ENCODE assay signal across 13 mouse cellular contexts in genomic region chr16:38651306-38651705, GRCm38 (mm10).
DNase-seq lines count a peak whose midpoint lies in the region; ATAC-seq and TF ChIP-seq lines count a peak whose summit lies in the region.
"Had no signal": no experiment of that assay in that cellular context is flagged by ENCODE, and none has a peak within 500 bp of the region (broad histone marks: within the 10 kb centered on the region; RNA-seq: fewer than 3 reads in every experiment).

No protein-coding gene starts in this region.

- no peaks in the 10 kb centered on the region for H3K9me3 ChIP-seq in heart, embryonic 14.5 days (ENCODE audit: control insufficient read depth, low read length)
- H3K9me3 ChIP-seq in embryonic facial prominence, embryonic 15.5 days (replicated peaks) = no peaks in the 10 kb centered on the region

- peak overlapping the region; percentile 38 for H3K4me2 ChIP-seq in heart, embryonic 14.5 days (ENCODE audit: low read length)
- H3K4me2 ChIP-seq in embryonic facial prominence, embryonic 15.5 days (replicated peaks) = no peak overlapping the region; the same call in 1 of the 2 replicates

- no peak for DNase-seq in heart, postnatal 25 days (ENCODE audit: low spot score)
- no peak for DNase-seq in left cerebral cortex, adult 2 months (ENCODE audit: extremely low spot score in 1 of 2, low spot score in 2 of 2)
- no peak for DNase-seq in left cerebral cortex, postnatal 10 days (ENCODE audit: extremely low spot score in 1 of 2, low spot score in 2 of 2)
- no peak for DNase-seq in frontal cortex, adult 2 months (ENCODE audit: extremely low spot score in 1 of 2, low spot score in 1 of 2)
- DNase-seq: cerebellum, adult 11-12 months; right cerebral cortex, postnatal 25 days; thymus, postnatal 14 days had no signal

- no peak for ATAC-seq in heart, embryonic 14.5 days (ENCODE audit: insufficient number of reproducible peaks, insufficient read depth, low FRiP score, low read depth)
- ATAC-seq in embryonic facial prominence, embryonic 15.5 days (ENCODE audit: insufficient number of reproducible peaks, low FRiP score, low TSS enrichment, low read depth) = no peak
- ATAC-seq: activated CD4-positive, CD25-positive, alpha-beta regulatory T cell, adult 4 months; intestine, postnatal 0 days had no signal

- peaks cover 62 to 74% of the 10 kb centered on the region in 2 experiments for H3K4me1 ChIP-seq in heart, embryonic 14.5 days (ENCODE audit: control insufficient read depth in 2 of 2, insufficient read depth in 2 of 2, low read length in 2 of 2)
- peaks cover 60% of the 10 kb centered on the region for H3K4me1 ChIP-seq in brown adipose tissue, adult 24 weeks (ENCODE audit: control insufficient read depth, insufficient read depth, insufficient read length, low read length)
- peaks cover 51% of the 10 kb centered on the region for H3K4me1 ChIP-seq in embryonic facial prominence, embryonic 15.5 days

- no peak overlapping the region for H3K9ac ChIP-seq in heart, embryonic 14.5 days (ENCODE audit: low read length)
- H3K9ac ChIP-seq in embryonic facial prominence, embryonic 15.5 days = no peak overlapping the region

- intact Hi-C loops in heart, postnatal 25 days (cut with DNase I) = no loop called here
- intact Hi-C loops in left cerebral cortex, adult 2 months (cut with DNase I) = no loop called here
- intact Hi-C loops in left cerebral cortex, postnatal 10 days (cut with DNase I) = no loop called here

- H3K27me3 ChIP-seq in heart, embryonic 14.5 days (ENCODE audit: control insufficient read depth, insufficient read depth, low read length) = no peaks in the 10 kb centered on the region
- H3K27me3 ChIP-seq in embryonic facial prominence, embryonic 15.5 days = no peaks in the 10 kb centered on the region

- no peak overlapping the region for H3K4me3 ChIP-seq in heart, embryonic 14.5 days (ENCODE audit: control insufficient read depth in 1 of 2, insufficient read depth in 1 of 2, low read depth in 1 of 2, low read length in 2 of 2)
- no peak overlapping the region for H3K4me3 ChIP-seq in left cerebral cortex, adult 2 months
- peak overlapping the region; percentile 10; the same call in 1 of the 2 replicates for H3K4me3 ChIP-seq in brown adipose tissue, adult 24 weeks (ENCODE audit: insufficient read depth, low read depth, low read length)
- H3K4me3 ChIP-seq in embryonic facial prominence, embryonic 15.5 days (replicated peaks) = no peak overlapping the region

- H3K36me3 ChIP-seq in heart, embryonic 14.5 days (ENCODE audit: control insufficient read depth, insufficient read depth, low read length) = no peaks in the 10 kb centered on the region
- H3K36me3 ChIP-seq in embryonic facial prominence, embryonic 15.5 days = no peaks in the 10 kb centered on the region

- peak overlapping the region; percentile 72 to 90 for H3K27ac ChIP-seq in heart, embryonic 14.5 days (replicated peaks in 1 of 2; ENCODE audit: control insufficient read depth in 1 of 2, insufficient read depth in 1 of 2, low read depth in 2 of 2, low read length in 2 of 2)
- peak overlapping the region; percentile 42; the same call in 1 of the 2 replicates for H3K27ac ChIP-seq in left cerebral cortex, adult 2 months
- peak overlapping the region; percentile 94 for H3K27ac ChIP-seq in brown adipose tissue, adult 24 weeks (replicated peaks; ENCODE audit: low read depth, low read length)
- peak overlapping the region; percentile 31; the same call in 1 of the 2 replicates for H3K27ac ChIP-seq in embryonic facial prominence, embryonic 15.5 days (replicated peaks)
- H3K27ac ChIP-seq: macrophage had no signal

- 62% methylated on average over 12 of the region's 12 CpGs for WGBS in heart, embryonic 14.5 days
- 67% methylated on average over 12 of the region's 12 CpGs for WGBS in embryonic facial prominence, embryonic 15.5 days

- TF ChIP-seq CTCF in left cerebral cortex, adult 2 months (IDR thresholded peaks at IDR 0.05) = no peak

Comparison
In these comparisons a context has a peak if more than half of its experiments do, and no peak if none do; other contexts are left out.
1. H3K27ac ChIP-seq: peak in every context shown above with its lines; median percentile 94 in brown adipose tissue, adult 24 weeks; 81 in heart, embryonic 14.5 days; 42 in left cerebral cortex, adult 2 months; 31 in embryonic facial prominence, embryonic 15.5 days.